Mouse (Mus musculus) liver, embryonic 13.5 days (tissue): Measurements from ENCODE around the gene Fgf18. TPM values are rescaled to one million over a fixed set of nuclear protein-coding genes. Genes with fewer than 3 reads are reported as not detected.

ENCODE experiments used
- ATAC-seq: fragments of 200-750 bp; cut with Nextera tagmentation; 2 replicates; pipeline ENCODE4 v1.8.0; 2017; ENCODE audit warnings: low read depth, mild to moderate bottlenecking, moderate number of reproducible peaks, moderate library complexity
- DNase-seq: peaks from one replicate; pipeline ENCODE4 v3.0.0; 2022
- H3K27ac ChIP-seq: fragments of 300-500 bp; sonication (generic); 2 replicates; pipeline ENCODE4 v1.5.1; 2015; ENCODE audit warnings: moderate library complexity, mild to moderate bottlenecking, inconsistent platforms
- H3K27me3 ChIP-seq: fragments of 300-500 bp; sonication (generic); 2 replicates; pipeline ENCODE4 v1.6.1; 2015; ENCODE audit warnings: mild to moderate bottlenecking, inconsistent platforms
- H3K36me3 ChIP-seq: fragments of 300-500 bp; sonication (generic); 2 replicates; pipeline ENCODE4 v1.6.1; 2015; ENCODE audit warnings: mild to moderate bottlenecking, inconsistent platforms
- H3K4me1 ChIP-seq: fragments of 300-500 bp; sonication (generic); replicated peaks from 2 replicates; pipeline ENCODE4 v1.6.1; 2015; ENCODE audit warnings: inconsistent platforms
- H3K4me2 ChIP-seq: fragments of 300-500 bp; sonication (generic); 2 replicates; pipeline ENCODE4 v1.6.1; 2015; ENCODE audit warnings: inconsistent platforms, mild to moderate bottlenecking, moderate library complexity
- H3K4me3 ChIP-seq: fragments of 300-500 bp; sonication (generic); replicated peaks from 2 replicates; pipeline ENCODE4 v1.5.1; 2015; ENCODE audit warnings: mild to moderate bottlenecking, inconsistent platforms
- H3K9ac ChIP-seq: fragments of 300-500 bp; sonication (generic); 2 replicates; pipeline ENCODE4 v1.6.1; 2015; ENCODE audit warnings: mild to moderate bottlenecking, inconsistent platforms
- H3K9me3 ChIP-seq: fragments of 300-500 bp; sonication (generic); replicated peaks from 2 replicates; pipeline ENCODE4 v1.6.1; 2016; ENCODE audit warnings: inconsistent platforms
- WGBS: fragments of 180-500 bp; shearing (Covaris S2); methylation state at CpG from one replicate; pipeline ENCODE4 v1.1.7; 2015; ENCODE audit not compliant: insufficient replicate concordance; 5-methylcytosine and 5-hydroxymethylcytosine counted together
- polyA plus RNA-seq: library from polyadenylated mRNA; unstranded; fragments of >200 nt; fragmentation: Nextera tagmentation; extraction: Ambion mirVana; gene quantifications from 2 replicates; pipeline ENCODE4 v1.2.1, GENCODE M21; 2015

Gene Fgf18
- polyA plus RNA-seq, 1 experiment from 2014 or later = 0.33 TPM

DNA sequence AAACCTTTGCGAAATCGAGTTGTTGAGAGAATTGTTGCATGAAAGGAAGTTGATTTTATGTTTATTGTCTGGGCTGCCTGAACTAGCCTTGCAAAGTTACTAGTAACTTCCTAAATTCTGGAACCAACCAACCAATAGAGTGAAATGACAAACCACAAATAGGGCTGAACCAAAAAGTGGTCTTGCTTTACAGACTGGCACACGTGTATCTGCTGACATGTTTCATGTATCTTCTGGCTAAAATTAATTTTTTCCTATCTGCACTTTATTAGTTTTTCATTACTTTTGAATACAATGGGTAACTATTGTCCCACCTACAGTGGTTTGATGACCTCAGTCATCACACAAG, 1.9 kb upstream of the Fgf18 start:
- Histone ChIP-seq H3K27ac (no peak overlapping the region), H3K4me1 (peaks cover 17% of the 10 kb centered on the region), H3K9me3 (no peaks in the 10 kb centered on the region), H3K4me3 (no peak overlapping the region), H3K27me3 (peaks cover 54% of the 10 kb centered on the region), H3K4me2 (no peak overlapping the region), H3K36me3 (peaks cover 42% of the 10 kb centered on the region), H3K9ac (no peak overlapping the region)
- no peak for DNase-seq
- WGBS = 15% methylated on average over 3 of the region's 3 CpGs
- no peak for ATAC-seq

DNA sequence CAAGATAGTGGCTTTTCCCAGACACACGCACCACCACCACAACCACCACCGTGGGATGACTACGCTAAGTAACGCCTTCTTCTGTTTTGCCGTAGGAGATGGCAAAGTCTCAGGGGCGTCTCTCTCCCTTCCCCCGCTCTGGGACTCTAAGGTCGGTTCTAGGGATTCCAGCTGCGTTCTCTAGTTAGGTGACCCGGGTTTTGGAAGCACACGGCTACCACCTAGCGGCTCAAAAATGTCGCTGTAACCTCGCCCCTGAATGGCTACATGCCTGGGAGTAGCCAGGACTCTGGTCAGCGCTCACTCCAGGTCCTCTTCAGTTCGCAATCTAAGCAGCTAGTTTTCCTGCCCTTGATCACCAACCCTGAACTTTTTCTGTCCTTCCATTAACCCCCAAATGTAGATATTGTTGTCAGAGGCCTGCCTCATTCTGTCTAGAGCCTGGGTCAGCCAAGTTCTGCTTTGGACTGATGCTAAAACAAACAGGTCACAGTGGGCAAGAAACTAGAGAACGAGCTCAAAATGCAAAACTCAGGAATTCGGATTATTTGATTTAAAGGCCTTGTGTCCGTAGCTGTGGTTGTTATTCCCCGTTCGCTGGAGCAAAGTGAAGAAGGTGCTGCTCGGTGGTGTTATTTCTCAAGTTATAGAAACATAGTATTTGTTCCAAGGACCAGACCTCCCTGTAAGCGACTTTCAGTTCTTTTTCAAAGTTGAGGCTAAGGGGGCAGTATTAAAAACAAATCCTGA, 1.3 kb upstream of the Fgf18 start:
- Histone ChIP-seq H3K27me3 (peaks cover 59% of the 10 kb centered on the region), H3K4me3 (peak overlapping the region; percentile 53), H3K27ac (no peak overlapping the region), H3K36me3 (peaks cover 38% of the 10 kb centered on the region), H3K4me1 (peaks cover 17% of the 10 kb centered on the region), H3K9ac (no peak overlapping the region), H3K9me3 (no peaks in the 10 kb centered on the region), H3K4me2 (peak overlapping the region; percentile 71)
- ATAC-seq (peak; percentile 64), DNase-seq (peak; percentile 46)
- WGBS = 4% methylated on average over 23 of the region's 23 CpGs

- no peak overlapping the region for H3K9ac ChIP-seq
- WGBS = 1% methylated on average over 72 of the region's 85 CpGs
- H3K4me3 ChIP-seq = peak overlapping the region; percentile 53
- ATAC-seq (peak; percentile 58), DNase-seq (peak; percentile 15)
- H3K27ac ChIP-seq = no peak overlapping the region
- H3K27me3 ChIP-seq = peaks cover 67% of the 10 kb centered on the region
- no peaks in the 10 kb centered on the region for H3K9me3 ChIP-seq
- H3K4me1 ChIP-seq = peaks cover 17% of the 10 kb centered on the region
- peaks cover 30% of the 10 kb centered on the region for H3K36me3 ChIP-seq
- peak overlapping the region; percentile 71 for H3K4me2 ChIP-seq
These were observed 555 bp upstream of the Fgf18 start for GRCm38 (mm10) chr11:33147572-33148337.

- no peak for DNase-seq
- Histone ChIP-seq H3K9me3 (no peaks in the 10 kb centered on the region), H3K4me3 (peak overlapping the region; percentile 53), H3K27ac (no peak overlapping the region), H3K27me3 (peaks cover 73% of the 10 kb centered on the region), H3K9ac (no peak overlapping the region), H3K4me2 (peak overlapping the region; percentile 71), H3K36me3 (peaks cover 22% of the 10 kb centered on the region), H3K4me1 (peaks cover 17% of the 10 kb centered on the region)
- WGBS = 5% methylated on average over 30 of the region's 30 CpGs
- ATAC-seq = no peak; the same call in 1 of the 2 replicates
These were observed 509 bp downstream of the Fgf18 start for GRCm38 (mm10) chr11:33146651-33147131.

DNA sequence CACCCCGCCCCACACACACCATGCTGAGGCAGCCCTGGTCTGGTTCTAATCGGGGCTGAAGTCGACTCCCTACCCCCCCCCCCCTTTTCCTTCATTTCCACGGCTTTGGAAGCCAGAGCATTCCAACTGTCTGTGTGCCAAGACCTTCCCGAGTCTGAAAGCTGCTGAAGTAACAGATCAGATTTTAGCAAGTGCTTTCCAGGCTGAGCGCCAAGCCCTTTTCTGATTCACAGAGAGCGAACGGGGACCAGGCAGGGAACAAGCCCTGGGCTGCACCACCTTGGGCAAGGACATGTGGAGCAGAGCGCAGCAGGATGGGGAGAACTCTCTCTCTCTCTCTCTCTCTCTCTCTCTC, 1.1 kb downstream of the Fgf18 start:
- H3K27me3 ChIP-seq = peaks cover 73% of the 10 kb centered on the region
- H3K27ac ChIP-seq = no peak overlapping the region
- WGBS = 24% methylated on average over 9 of the region's 9 CpGs
- H3K4me2 ChIP-seq = no peak overlapping the region
- no peak overlapping the region for H3K9ac ChIP-seq
- no peaks in the 10 kb centered on the region for H3K9me3 ChIP-seq
- ATAC-seq = no peak
- no peak overlapping the region for H3K4me3 ChIP-seq
- H3K36me3 ChIP-seq = peaks cover 16% of the 10 kb centered on the region
- H3K4me1 ChIP-seq = peaks cover 17% of the 10 kb centered on the region
- no peak for DNase-seq

DNA sequence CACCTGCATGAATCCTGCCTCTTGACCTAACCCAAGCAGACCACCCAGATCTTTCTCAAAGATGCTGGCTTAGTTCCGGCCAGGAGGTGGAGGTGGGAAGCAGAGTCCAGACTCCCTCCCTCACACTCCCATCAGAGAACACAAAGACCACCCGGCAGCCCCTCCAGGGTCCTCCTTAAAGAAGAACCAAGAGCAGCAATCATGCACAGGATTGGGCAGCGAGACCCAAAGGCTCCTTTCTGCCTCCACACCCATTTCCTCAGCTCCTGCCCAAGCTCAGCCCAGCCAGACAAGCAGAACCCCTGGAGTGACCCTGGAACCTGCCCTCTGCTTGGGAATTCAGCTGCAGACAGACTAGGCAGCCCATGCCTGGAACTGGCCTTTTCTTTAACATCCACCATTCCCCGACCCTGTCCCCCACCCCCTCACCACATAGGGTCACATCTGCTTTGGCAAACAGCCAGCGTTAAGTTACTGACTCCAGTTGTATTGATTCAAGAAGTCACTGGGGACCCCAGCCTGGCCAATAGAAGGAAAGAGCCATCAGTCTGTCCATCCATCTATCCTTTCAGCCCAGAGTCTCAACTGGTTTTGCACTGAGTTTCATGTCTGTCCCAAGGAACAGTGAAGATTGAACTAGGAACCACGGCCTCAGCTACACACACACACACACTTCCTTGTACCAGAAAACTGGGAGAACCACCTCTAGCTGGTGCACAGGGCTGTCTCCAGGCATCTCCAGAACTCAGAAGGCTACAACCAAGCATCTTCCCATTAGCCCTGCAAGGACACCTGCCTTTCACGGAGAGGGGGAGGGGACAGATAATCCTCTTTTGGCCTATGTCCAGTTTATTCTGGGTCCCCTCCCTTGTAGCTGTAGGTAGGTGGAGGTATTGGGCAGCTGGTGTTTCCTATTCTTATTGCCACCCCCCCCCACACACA, 1.7 kb downstream of the Fgf18 start:
- Histone ChIP-seq H3K4me1 (peaks cover 17% of the 10 kb centered on the region), H3K27me3 (peaks cover 73% of the 10 kb centered on the region), H3K4me3 (no peak overlapping the region), H3K4me2 (no peak overlapping the region), H3K9me3 (no peaks in the 10 kb centered on the region), H3K9ac (no peak overlapping the region), H3K27ac (no peak overlapping the region), H3K36me3 (peaks cover 10% of the 10 kb centered on the region)
- DNase-seq (no peak), ATAC-seq (no peak)
- WGBS = 37% methylated on average over 7 of the region's 7 CpGs

DNA sequence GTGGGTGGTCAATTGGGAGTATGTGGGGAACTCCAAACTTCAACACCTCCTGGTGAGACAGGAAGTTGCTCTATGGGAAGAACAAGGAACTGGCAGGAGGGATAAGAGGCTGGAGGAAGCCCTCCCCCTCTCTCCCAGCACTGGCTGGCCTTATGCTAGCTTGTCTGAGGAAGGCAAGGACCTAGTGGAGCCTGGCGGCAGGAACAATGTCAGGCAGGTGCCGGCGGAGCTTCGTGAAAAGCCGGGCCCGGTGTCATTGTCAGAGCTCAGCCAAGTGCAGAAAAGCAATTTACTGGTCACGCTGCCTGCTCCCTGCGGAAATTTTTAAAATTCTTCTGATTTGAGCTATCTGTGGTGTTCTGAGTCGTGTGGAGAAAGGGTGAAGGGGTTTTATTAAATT, 3.3 kb downstream of the Fgf18 start:
- H3K36me3 ChIP-seq = no peaks in the 10 kb centered on the region
- ATAC-seq (no peak), DNase-seq (no peak)
- H3K4me3 ChIP-seq = no peak overlapping the region
- no peak overlapping the region for H3K27ac ChIP-seq
- H3K4me2 ChIP-seq = no peak overlapping the region
- H3K4me1 ChIP-seq = peaks cover 17% of the 10 kb centered on the region
- H3K9me3 ChIP-seq = no peaks in the 10 kb centered on the region
- H3K9ac ChIP-seq = no peak overlapping the region
- WGBS = 18% methylated on average over 9 of the region's 9 CpGs
- H3K27me3 ChIP-seq = peaks cover 78% of the 10 kb centered on the region

DNA sequence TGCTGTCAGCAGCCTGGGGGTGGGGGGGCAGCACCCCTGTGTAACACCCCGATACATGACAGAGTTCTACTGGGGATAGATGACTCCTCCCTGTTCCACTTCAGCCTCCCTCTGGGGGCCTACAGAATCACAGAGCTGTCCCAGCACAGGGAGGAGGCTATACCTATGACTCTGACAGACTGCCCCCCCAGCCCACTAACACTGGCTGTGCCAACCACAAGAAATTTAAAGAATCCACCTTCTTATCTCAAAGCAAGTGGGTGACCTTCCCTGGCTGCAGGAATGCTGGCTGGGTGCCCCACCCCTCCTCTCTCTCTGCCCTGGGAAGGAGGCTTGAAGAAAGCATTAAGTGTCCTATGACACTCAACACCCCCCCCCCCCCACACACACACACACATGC, 4.4 kb downstream of the Fgf18 start:
- DNase-seq = no peak
- H3K4me2 ChIP-seq = no peak overlapping the region
- no peak overlapping the region for H3K27ac ChIP-seq
- no peaks in the 10 kb centered on the region for H3K9me3 ChIP-seq
- ATAC-seq = no peak
- H3K9ac ChIP-seq = no peak overlapping the region
- WGBS = 77% methylated on average over 1 of the region's 1 CpGs
- peaks cover 13% of the 10 kb centered on the region for H3K4me1 ChIP-seq
- H3K27me3 ChIP-seq = peaks cover 68% of the 10 kb centered on the region
- no peak overlapping the region for H3K4me3 ChIP-seq
- no peaks in the 10 kb centered on the region for H3K36me3 ChIP-seq

GRCm38 (mm10) chr11:33140111-33140460, 7.1 kb downstream of the Fgf18 start:
- no peak overlapping the region for H3K4me2 ChIP-seq
- no peaks in the 10 kb centered on the region for H3K36me3 ChIP-seq
- DNase-seq (no peak), ATAC-seq (no peak)
- no peaks in the 10 kb centered on the region for H3K4me1 ChIP-seq
- H3K4me3 ChIP-seq = no peak overlapping the region
- no peaks in the 10 kb centered on the region for H3K9me3 ChIP-seq
- 73% methylated on average over 5 of the region's 5 CpGs for WGBS
- no peak overlapping the region for H3K9ac ChIP-seq
- peaks cover 48% of the 10 kb centered on the region for H3K27me3 ChIP-seq
- no peak overlapping the region for H3K27ac ChIP-seq

GRCm38 (mm10) chr11:33139458-33140110, 7.6 kb downstream of the Fgf18 start:
- peaks cover 43% of the 10 kb centered on the region for H3K27me3 ChIP-seq
- no peak overlapping the region for H3K27ac ChIP-seq
- DNase-seq = no peak
- no peaks in the 10 kb centered on the region for H3K36me3 ChIP-seq
- no peak overlapping the region for H3K4me3 ChIP-seq
- WGBS = 49% methylated on average over 9 of the region's 9 CpGs
- no peak overlapping the region for H3K9ac ChIP-seq
- H3K4me2 ChIP-seq = no peak overlapping the region
- H3K9me3 ChIP-seq = no peaks in the 10 kb centered on the region
- no peak for ATAC-seq
- H3K4me1 ChIP-seq = no peaks in the 10 kb centered on the region

DNA sequence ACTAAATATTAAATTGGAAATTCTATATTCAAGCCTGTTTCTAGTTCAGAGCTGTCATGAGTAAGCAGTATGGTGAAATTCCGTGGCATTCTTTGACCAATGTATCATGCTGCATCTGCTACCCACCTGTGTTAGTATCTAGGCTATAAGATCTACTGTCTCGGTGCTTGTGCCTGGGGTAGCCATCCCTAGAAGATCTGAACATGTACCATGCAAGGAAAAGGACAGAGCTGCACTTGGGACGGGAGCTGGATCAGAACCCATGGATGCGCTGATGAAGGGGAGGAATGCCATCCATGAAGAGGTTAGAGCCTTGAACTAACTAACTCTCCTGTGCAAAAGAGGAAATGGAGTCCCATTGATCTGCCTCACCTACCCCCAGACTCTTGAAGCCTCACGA, 8.5 kb downstream of the Fgf18 start:
- H3K36me3 ChIP-seq = no peaks in the 10 kb centered on the region
- ATAC-seq (no peak), DNase-seq (no peak)
- H3K27ac ChIP-seq = no peak overlapping the region
- whole genome bisulfite sequencing = 63% methylated on average over 5 of the region's 5 CpGs
- H3K4me2 ChIP-seq = no peak overlapping the region
- no peaks in the 10 kb centered on the region for H3K9me3 ChIP-seq
- H3K4me3 ChIP-seq = no peak overlapping the region
- H3K27me3 ChIP-seq = peaks cover 34% of the 10 kb centered on the region
- no peak overlapping the region for H3K9ac ChIP-seq
- H3K4me1 ChIP-seq = no peaks in the 10 kb centered on the region
